Mouse (Mus musculus): ENCODE measurements around the gene Erf. TPM values are rescaled to one million over a fixed set of nuclear protein-coding genes. Genes with fewer than 3 reads are reported as not detected.

Gene Erf
- polyA plus RNA-seq, 1 experiment from 2014 or later, result 4.2 TPM

DNA sequence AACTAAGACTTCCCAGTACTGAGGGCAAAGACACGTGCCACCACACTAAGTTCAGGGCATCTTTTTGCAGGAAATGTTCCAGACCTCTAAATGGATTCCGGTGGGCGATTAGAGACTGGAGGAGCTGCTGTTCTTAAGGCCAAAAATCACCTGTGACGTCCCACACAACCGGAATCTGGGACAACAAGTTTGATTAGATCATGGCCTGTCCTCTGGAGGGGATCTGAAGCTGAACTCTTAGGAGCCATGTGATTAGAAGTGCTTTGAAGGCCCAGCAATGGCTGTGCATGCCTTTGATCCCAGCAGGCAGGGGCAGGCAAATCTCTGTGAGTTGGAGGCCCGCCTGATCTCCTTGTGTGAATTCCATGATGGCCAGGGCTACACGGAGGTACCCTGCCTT lies 9.9 kb downstream of the Erf start:
- ATAC-seq (ENCODE audit: low FRiP score), result no peak
- 0 out of 2 replicates have a peak overlapping the region, but pooled peaks have one; percentile 19 for H3K9ac ChIP-seq
- 71% methylated on average over 7 of the region's 7 CpGs for WGBS
- no peak overlapping the region for H3K4me2 ChIP-seq
- no peaks in the 10 kb centered on the region for H3K27me3 ChIP-seq
- H3K4me3 ChIP-seq, result no peak overlapping the region
- no peaks in the 10 kb centered on the region for H3K9me3 ChIP-seq
- peaks cover 28% of the 10 kb centered on the region for H3K4me1 ChIP-seq (replicated peaks)
- H3K27ac ChIP-seq, result 0 out of 2 replicates have a peak overlapping the region, but pooled peaks have one; percentile 30
- peaks cover 11% of the 10 kb centered on the region for H3K36me3 ChIP-seq

DNA sequence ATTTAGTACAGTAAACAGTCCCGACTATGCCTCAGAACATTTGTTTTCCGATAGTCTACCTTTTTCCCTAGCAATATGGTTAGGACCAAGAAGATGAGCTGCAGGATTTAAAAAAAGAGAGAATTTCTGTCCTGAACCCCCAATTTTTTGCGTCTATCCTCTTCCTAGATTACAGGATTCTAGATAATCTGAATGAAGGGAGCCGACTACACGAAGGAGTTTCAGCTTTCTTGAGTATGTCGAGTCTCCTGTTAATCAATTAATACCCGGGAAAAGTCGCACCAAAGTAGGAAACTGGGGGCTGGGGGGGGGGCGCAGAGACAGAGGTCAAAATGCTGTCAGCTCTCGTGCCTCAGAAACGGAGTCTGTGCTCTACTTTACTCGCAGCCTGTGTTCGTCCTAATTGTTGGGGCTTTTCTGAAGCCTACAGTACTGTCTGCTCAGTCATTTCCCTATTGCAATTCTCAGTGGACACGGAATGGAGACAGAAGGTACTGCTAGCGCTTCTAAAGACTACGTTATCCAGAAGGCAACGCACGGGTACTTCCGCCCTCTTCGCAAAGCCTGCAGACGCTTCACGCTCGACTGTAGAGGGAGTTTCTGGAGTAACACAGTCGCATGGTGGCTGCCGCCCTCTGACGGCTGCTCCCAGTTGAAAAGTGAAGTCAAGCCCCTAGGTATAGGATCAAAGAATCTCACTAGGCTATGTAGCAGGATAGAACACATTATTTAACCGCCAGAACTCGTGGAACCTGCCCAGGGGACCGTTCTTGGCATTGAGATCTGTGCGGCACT lies 11.5 kb downstream of the Erf start:
- peak overlapping the region; percentile 82 for H3K4me3 ChIP-seq
- H3K4me1 ChIP-seq (replicated peaks), result peaks cover 33% of the 10 kb centered on the region
- WGBS, result 4% methylated on average over 30 of the region's 30 CpGs
- H3K27ac ChIP-seq, result peak overlapping the region; percentile 89
- H3K36me3 ChIP-seq, result peaks cover 14% of the 10 kb centered on the region
- no peaks in the 10 kb centered on the region for H3K9me3 ChIP-seq
- H3K27me3 ChIP-seq, result no peaks in the 10 kb centered on the region
- peak; percentile 41 for ATAC-seq (ENCODE audit: low FRiP score)
- peak overlapping the region; percentile 43; the same call in 1 of the 2 replicates for H3K9ac ChIP-seq
- H3K4me2 ChIP-seq, result peak overlapping the region; percentile 63

DNA sequence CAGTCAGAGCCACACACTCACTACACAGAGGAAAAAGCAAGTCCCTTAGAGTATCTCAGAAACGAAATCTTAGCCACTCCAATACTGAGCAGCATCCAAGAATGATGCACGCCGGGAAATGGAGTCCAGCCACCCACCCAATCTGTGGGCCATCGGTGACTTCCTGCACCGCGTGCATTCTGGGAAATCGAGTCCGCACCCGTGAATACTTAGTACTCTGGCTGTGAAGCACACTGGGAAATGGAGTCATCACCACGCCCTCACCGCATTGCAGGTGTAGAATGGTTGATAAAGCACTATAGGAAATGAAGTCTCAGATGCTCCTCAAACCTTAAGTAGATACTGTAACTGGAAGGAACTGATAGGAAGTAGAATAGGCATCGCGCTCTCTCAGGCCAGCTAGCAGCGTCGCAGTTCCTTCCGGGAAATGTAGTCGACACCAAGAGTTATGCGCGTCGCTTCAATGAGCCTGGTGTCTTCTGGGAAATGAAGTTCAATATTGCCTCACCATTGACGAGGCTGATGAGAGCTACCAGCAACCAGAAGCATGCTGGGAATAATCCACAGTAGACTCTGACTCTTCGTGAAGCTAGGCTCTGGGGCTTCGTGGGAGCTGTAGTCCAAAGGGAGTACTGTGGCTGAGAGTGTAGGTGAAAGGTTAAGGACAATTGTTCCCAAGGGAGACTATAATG lies 12.4 kb downstream of the Erf start:
- peak overlapping the region; percentile 63 for H3K4me2 ChIP-seq

DNA sequence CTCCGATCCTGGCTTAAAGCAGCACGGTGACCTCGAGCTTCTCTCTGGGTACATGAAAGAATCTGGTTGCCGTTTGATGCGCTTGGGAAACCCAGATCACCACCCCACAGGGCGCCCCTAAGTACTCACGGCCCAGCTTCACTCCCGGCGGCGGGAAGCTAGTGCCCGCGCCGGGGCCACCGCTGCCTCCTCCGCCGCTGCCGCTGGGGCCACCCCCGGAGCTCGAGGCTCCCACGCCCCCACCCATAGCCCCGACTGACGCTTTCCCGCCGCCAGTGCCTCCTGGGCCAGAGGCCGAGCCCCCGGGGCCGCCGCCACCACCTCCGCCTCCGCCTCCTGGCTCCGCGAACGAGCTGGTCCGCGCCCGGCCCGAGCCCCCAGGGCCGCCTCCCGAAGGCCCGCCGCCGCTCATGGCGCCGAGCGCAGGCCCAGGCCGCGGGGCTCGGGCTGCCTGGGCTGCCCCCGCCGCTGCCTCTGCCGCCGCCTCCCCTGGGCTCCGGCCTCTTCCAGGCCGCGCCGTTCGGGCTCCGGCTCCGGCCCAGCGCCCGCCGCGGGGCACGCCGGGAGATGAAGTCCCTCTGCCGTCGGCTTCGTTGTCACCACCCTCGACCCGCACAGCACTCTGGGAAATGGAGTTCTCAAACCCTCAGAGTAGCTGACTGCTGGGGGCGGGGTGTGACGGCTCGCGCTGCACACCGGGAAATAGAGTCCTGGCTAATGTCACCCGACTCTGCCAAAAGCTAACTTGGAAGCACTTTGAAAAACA lies 13.1 kb downstream of the Erf start, which contains the start of gene Gsk3a:
TSS of gene Gsk3a (minus strand) at position 603 of the 766 bp plus-strand sequence.
- Histone ChIP-seq H3K4me3 (peak within 1 kb of the TSS; percentile 82), H3K4me2 (peak within 1 kb of the TSS; percentile 63), H3K27me3 (no peaks in the 10 kb centered on the region), H3K27ac (peak within 1 kb of the TSS; percentile 89), H3K4me1 (replicated peaks) (peaks cover 33% of the 10 kb centered on the region), H3K9me3 (no peaks in the 10 kb centered on the region), H3K9ac (peak within 1 kb of the TSS; percentile 97), H3K36me3 (peaks cover 30% of the 10 kb centered on the region)
- ATAC-seq (ENCODE audit: low FRiP score), result peak; percentile 88
- WGBS, result under 1% methylated on average over 76 of the region's 76 CpGs

More for the DNA sequence above, 12.4 kb downstream of the Erf start:
- under 1% methylated on average over 23 of the region's 23 CpGs for WGBS
- Histone ChIP-seq H3K4me1 (replicated peaks) (peaks cover 33% of the 10 kb centered on the region), H3K27ac (peak overlapping the region; percentile 89), H3K36me3 (peaks cover 23% of the 10 kb centered on the region), H3K9me3 (no peaks in the 10 kb centered on the region), H3K27me3 (no peaks in the 10 kb centered on the region), H3K4me3 (peak overlapping the region; percentile 82), H3K9ac (peak overlapping the region; percentile 97)
- ATAC-seq (ENCODE audit: low FRiP score), result peak; percentile 94

DNA sequence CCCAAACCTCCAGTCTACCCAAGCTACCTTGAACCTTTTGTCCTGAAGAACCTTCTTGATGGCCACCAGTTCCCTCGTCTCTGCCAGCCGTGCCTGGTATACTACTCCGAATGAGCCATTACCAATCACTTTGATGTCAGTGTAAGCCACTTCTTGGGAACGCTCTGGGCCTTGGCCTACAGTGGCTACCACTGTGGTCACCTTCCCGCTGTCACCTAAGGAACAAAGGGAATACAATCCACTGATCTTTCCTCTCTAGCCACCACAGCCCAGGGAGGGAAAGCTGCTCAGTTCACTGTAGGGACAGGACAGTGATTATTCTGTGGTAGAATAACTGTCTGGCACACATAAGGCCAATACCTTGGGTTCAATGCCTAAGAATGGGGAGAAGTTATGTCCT lies 15.0 kb downstream of the Erf start:
- Histone ChIP-seq H3K4me3 (peak overlapping the region; percentile 82; the same call in 1 of the 2 replicates), H3K9me3 (no peaks in the 10 kb centered on the region), H3K4me1 (replicated peaks) (peaks cover 33% of the 10 kb centered on the region), H3K36me3 (peaks cover 49% of the 10 kb centered on the region), H3K4me2 (peak overlapping the region; percentile 63; the same call in 1 of the 2 replicates), H3K9ac (peak overlapping the region; percentile 97), H3K27me3 (no peaks in the 10 kb centered on the region), H3K27ac (no peak overlapping the region)
- 95% methylated on average over 5 of the region's 5 CpGs for WGBS
- no peak for ATAC-seq (ENCODE audit: low FRiP score)

DNA sequence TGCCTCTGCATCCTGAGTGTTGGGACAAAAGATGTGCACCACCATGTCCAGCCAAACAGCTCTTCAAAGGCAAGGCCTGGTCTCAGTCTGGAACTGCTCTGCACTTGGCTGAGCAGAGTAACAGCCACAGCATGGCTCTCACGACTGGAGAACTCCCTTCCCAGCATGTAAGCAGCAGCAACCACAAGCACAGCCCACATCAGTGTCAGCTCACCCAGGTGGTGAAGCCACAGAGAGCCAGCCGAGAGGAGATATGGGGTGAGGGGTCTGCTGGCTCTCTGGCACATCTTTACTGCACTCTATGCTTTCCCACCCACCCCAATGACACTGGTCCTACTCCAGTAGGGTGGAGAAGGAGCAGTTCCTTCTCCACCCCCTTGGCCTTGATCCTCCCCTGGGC lies 17.5 kb downstream of the Erf start:
- Histone ChIP-seq H3K27me3 (no peaks in the 10 kb centered on the region), H3K4me1 (replicated peaks) (peaks cover 27% of the 10 kb centered on the region), H3K9me3 (no peaks in the 10 kb centered on the region), H3K4me3 (no peak overlapping the region), H3K36me3 (peaks cover 74% of the 10 kb centered on the region), H3K27ac (no peak overlapping the region), H3K4me2 (no peak overlapping the region), H3K9ac (no peak overlapping the region)
- 86% methylated on average over 2 of the region's 2 CpGs for WGBS
- no peak for ATAC-seq (ENCODE audit: low FRiP score)

DNA sequence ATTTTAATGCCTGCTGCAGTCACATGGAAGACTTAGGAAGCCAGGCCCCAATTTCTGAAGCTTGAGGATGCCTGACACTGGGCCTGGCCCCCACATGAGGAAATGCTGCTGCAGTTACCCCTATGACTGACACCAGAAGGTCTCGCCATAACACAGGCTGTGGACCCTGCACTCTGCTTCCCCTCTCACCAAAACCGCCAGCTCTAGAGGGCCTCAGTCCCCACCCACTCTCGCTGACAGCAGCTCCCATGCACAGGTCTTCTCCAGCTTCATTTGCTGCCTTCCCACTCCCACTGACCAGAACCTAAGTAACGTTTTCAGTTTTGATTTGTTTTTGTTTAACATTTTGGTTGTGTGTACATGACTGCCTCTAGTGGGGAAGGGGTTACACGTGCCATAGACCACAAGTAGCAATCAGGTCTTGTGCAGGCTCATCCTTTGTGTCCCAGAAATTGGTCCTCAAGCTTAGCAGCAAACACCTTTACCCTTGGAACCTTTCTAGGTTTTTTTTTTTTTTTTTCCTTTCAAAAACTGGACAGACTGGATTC lies 18.4 kb downstream of the Erf start:
- Histone ChIP-seq H3K4me3 (no peak overlapping the region), H3K9me3 (no peaks in the 10 kb centered on the region), H3K9ac (no peak overlapping the region), H3K27me3 (no peaks in the 10 kb centered on the region), H3K36me3 (peaks cover 83% of the 10 kb centered on the region), H3K27ac (no peak overlapping the region), H3K4me2 (no peak overlapping the region), H3K4me1 (replicated peaks) (peaks cover 27% of the 10 kb centered on the region)
- WGBS, result 72% methylated on average over 5 of the region's 5 CpGs
- ATAC-seq (ENCODE audit: low FRiP score), result no peak

DNA sequence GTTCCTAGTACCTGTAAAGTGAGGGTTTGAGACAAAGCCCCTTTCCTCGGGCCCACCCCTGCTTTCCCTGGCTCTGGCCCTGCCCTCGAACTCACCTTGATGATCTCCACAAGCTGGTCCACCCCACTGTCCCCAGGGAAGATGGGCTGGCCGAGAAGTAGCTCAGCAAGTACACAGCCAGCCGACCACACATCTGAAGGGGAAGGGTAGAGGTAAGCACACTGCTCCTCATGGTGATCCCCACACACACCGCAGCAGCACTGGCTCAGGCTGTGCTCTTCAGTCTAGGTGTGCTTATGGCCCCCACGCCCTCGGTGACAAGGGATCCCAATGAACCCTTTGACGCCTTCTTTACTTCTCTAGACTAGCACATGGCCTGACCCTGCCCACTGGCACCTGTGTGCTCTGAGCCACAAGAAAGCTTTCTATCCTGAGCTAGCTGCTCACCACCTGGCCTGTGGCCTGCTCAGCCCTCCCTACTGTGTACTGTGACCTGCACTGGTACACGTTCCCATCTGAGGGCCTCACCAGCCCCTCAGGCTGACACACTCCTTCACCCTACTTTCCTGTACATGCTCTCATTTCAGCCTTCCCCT lies 19.8 kb downstream of the Erf start:
- H3K27ac ChIP-seq, result no peak overlapping the region
- no peaks in the 10 kb centered on the region for H3K27me3 ChIP-seq
- 90% methylated on average over 9 of the region's 9 CpGs for WGBS
- no peaks in the 10 kb centered on the region for H3K9me3 ChIP-seq
- no peak overlapping the region for H3K4me3 ChIP-seq
- H3K4me1 ChIP-seq (replicated peaks), result peaks cover 15% of the 10 kb centered on the region
- peak overlapping the region; percentile 46; the same call in 1 of the 2 replicates for H3K9ac ChIP-seq
- ATAC-seq (ENCODE audit: low FRiP score), result no peak
- no peak overlapping the region for H3K4me2 ChIP-seq
- peaks cover 97% of the 10 kb centered on the region for H3K36me3 ChIP-seq

DNA sequence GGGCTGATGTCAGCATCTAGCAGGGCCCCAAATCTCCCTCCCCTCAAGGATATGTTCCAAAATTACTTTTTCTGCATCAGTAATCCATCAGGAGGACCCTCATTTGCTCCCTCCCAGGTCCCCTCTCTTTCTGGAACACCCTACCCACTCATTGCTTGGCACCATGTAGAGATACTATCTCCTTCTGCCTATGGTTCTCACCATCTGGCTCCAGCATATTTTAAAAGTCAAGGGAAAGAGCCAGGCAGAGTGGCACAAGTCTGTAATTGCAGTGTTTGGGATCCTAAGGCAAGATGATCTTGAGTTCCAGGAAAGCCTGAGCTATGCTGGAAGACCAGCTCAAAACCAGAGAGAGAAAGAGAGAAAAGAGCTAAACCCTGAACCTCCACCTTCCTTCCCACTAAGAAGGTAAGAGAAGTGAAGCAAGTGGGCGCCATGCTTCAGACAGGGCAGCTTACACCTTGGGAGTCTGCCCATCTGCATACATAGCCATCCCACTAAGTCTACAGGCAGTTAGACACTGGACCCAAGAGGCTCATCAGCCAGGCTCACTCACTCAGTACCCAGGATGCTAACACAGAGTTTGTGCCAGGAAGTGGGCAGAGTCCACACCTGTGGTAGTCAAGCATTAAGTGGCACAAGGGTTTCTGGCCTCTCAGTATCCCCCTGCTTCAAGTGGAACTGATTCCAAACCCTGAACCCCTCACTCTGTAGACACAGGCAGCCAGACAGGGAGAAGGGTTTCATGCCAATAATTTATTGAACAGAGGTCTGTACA lies 22.8 kb downstream of the Erf start:
- Histone ChIP-seq H3K9ac (0 out of 2 replicates have a peak overlapping the region, but pooled peaks have one; percentile 2), H3K36me3 (peaks cover 91% of the 10 kb centered on the region), H3K4me3 (no peak overlapping the region), H3K27ac (no peak overlapping the region), H3K4me2 (no peak overlapping the region), H3K27me3 (no peaks in the 10 kb centered on the region), H3K9me3 (no peaks in the 10 kb centered on the region), H3K4me1 (replicated peaks) (peaks cover under 1% of the 10 kb centered on the region)
- no peak for ATAC-seq (ENCODE audit: low FRiP score)
- 96% methylated on average over 1 of the region's 1 CpGs for WGBS

DNA sequence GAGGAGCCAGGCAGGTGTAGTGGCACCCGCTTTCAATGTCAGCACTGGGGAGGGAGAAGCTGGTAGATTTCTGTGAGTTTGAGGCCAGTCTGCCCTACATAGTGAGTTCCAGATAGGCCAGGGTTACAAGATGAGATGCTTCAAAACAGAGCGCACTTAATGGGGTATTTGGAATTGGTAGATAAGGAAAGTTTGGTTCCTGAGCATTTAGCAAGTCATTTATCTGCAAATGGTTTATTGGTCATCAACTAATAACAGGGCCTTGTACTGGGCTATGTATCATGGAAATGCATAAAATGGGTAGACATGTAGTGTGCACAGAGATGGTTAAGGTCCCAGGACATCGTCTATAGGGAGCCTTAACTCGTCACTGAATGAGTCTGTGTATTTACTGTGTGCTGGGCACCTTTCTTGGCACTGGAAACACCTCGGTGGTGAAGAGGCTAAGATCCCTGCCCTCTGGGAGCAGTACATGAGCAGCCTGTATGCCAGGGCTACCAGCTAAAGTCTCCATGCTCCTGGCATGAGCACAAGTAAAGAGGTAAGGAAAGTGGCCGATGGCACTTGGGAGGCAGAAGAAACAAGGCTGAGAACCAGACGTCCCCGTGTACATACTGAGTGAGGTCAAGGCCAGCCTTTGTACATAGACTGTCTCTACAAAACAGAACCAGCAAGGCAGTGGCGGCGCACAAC lies 28.1 kb downstream of the Erf start:
- Histone ChIP-seq H3K36me3 (peaks cover 42% of the 10 kb centered on the region), H3K4me1 (replicated peaks) (peaks cover 41% of the 10 kb centered on the region), H3K4me2 (peak overlapping the region; percentile 97), H3K27ac (no peak overlapping the region), H3K9ac (peak overlapping the region; percentile 77), H3K27me3 (no peaks in the 10 kb centered on the region), H3K4me3 (peak overlapping the region; percentile 73), H3K9me3 (no peaks in the 10 kb centered on the region)
- WGBS, result 89% methylated on average over 10 of the region's 10 CpGs
- ATAC-seq (ENCODE audit: low FRiP score), result no peak

Data from hindbrain, embryonic 13.5 days (tissue).